Mouse (Mus musculus) neural tube, embryonic 11.5 days (tissue): Measurements from ENCODE around the gene Apoa5. TPM values are rescaled to one million over a fixed set of nuclear protein-coding genes. Genes with fewer than 3 reads are reported as not detected.

ENCODE experiments used
- ATAC-seq: fragments of 200-750 bp; cut with Nextera tagmentation; 2 replicates; pipeline ENCODE4 v1.8.0; 2017; ENCODE audit warnings: moderate number of reproducible peaks, mild to moderate bottlenecking, moderate TSS enrichment, moderate library complexity; ENCODE audit not compliant: insufficient read depth, low FRiP score, low TSS enrichment
- DNase-seq: peaks from one replicate; pipeline ENCODE4 v3.0.0-alpha.2; 2015; ENCODE audit warnings: low spot score
- H3K27ac ChIP-seq: fragments of 300-500 bp; sonication (generic); 2 replicates; pipeline ENCODE4 v1.5.1; 2014; ENCODE audit warnings: low read depth, mild to moderate bottlenecking, low read length
- H3K27me3 ChIP-seq: fragments of 300-500 bp; sonication (generic); 2 replicates; pipeline ENCODE4 v1.6.1; 2014; ENCODE audit warnings: mild to moderate bottlenecking, low read length, mixed read lengths; ENCODE audit not compliant: control insufficient read depth, insufficient read depth
- H3K36me3 ChIP-seq: fragments of 300-500 bp; sonication (generic); 2 replicates; pipeline ENCODE4 v1.6.1; 2014; ENCODE audit warnings: mild to moderate bottlenecking, low read length, moderate library complexity, mixed read lengths; ENCODE audit not compliant: control insufficient read depth, insufficient read depth
- H3K4me1 ChIP-seq: fragments of 300-500 bp; sonication (generic); 2 replicates; pipeline ENCODE4 v1.6.1; 2014; ENCODE audit warnings: low read length, mixed read lengths; ENCODE audit not compliant: control insufficient read depth, insufficient read depth
- H3K4me2 ChIP-seq: fragments of 300-500 bp; sonication (generic); 2 replicates; pipeline ENCODE4 v1.6.1; 2014; ENCODE audit warnings: low read depth, mild to moderate bottlenecking, moderate library complexity
- H3K4me3 ChIP-seq: fragments of 300-500 bp; sonication (generic); 2 replicates; pipeline ENCODE4 v1.5.1; 2014; ENCODE audit warnings: low read depth, low read length
- H3K9ac ChIP-seq: fragments of 300-500 bp; sonication (generic); 2 replicates; pipeline ENCODE4 v1.6.1; 2014; ENCODE audit warnings: mild to moderate bottlenecking, low read length
- H3K9me3 ChIP-seq: fragments of 300-500 bp; sonication (generic); 2 replicates; pipeline ENCODE4 v1.6.1; 2016; ENCODE audit warnings: low read length; ENCODE audit not compliant: control insufficient read depth
- WGBS: fragments of 180-500 bp; shearing (Covaris S2); extraction: QIAGEN DNeasy Blood & Tissue Kit; methylation state at CpG from one replicate; pipeline ENCODE4 v1.1.7; 2014; 5-methylcytosine and 5-hydroxymethylcytosine counted together
- polyA plus RNA-seq: library from polyadenylated mRNA; unstranded; fragments of >200 nt; fragmentation: Nextera tagmentation; extraction: Ambion mirVana; gene quantifications from 2 replicates; pipeline ENCODE4 v1.2.1, GENCODE M21; 2014

Apoa5 gene
- polyA plus RNA-seq, 1 experiment from 2014 or later = not detected

DNA sequence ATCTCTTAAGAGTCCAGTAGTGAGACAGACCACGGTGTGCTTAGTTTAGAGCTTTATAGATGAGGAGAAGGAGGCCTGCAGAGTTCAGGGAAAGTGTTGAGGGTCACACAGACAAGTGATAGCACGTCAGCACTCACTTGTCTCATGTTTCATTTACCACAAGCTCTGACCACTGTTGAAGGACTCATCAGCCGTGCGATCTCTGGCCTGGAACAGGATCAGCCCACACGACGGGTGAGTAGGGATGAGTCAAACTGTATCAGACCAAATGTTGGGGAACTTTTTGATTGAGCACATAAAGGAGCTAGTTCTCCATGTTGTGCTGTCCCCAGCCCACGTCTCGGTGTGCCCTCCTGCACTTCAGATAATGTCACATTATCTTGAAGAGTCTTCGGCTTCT, 6.1 kb downstream of the Apoa5 start:
- Histone ChIP-seq H3K4me1 (no peaks in the 10 kb centered on the region), H3K9me3 (no peaks in the 10 kb centered on the region), H3K4me3 (no peak overlapping the region), H3K36me3 (peaks cover 8% of the 10 kb centered on the region), H3K9ac (no peak overlapping the region), H3K27ac (no peak overlapping the region), H3K27me3 (no peaks in the 10 kb centered on the region), H3K4me2 (no peak overlapping the region)
- ATAC-seq (no peak), DNase-seq (no peak)
- WGBS = 92% methylated on average over 9 of the region's 9 CpGs

DNA sequence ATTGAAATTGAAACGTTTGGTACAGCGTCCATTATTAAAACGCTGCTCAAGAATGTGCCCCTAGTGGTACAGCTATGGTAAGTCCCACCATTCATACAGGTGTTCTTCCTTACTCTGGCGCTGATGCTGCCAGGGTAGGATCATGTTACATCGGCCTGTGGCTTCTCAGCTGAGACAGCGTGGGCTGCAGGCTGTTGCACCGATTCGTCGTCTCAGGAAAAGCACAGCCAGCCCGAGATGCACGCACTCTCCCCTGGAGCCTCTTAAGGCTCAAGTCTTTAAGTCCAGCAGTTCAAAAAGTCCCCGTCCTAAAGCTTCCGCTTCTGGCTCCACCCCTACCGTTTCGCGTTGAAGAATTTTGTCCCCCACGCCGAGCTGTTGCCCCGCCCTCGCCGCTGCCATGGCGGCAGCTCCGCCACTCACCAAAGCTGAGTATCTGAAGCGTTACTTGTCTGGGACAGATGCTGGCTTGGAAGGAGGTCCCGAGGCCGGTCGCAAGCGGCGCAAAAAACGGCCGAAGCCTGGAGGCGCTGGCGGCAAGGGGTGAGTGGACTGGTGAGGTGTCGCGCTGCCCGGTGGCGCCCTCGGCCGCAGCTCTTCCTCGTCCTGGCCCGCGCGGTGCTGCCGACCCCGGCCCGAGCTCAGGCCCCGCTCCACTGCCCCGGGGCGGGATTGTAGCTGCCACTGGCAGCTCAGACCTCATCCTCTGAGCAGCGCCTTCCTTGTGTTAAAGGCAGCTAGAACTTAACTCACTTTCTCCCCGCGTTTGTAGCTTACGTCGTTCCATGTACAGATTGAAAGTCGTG, 14.4 kb downstream of the Apoa5 start, which contains the start of gene Bud13:
TSS of gene Bud13 (plus strand) at position 378 of the 806 bp plus-strand sequence.
- Histone ChIP-seq H3K4me2 (peak within 1 kb of the TSS; percentile 76), H3K9ac (peak within 1 kb of the TSS; percentile 90), H3K4me1 (peaks cover 6% of the 10 kb centered on the region), H3K4me3 (peak within 1 kb of the TSS; percentile 92), H3K9me3 (no peaks in the 10 kb centered on the region), H3K27me3 (no peaks in the 10 kb centered on the region), H3K36me3 (peaks cover 13% of the 10 kb centered on the region), H3K27ac (peak within 1 kb of the TSS; percentile 60; the same call in 1 of the 2 replicates)
- WGBS = under 1% methylated on average over 55 of the region's 55 CpGs
- DNase-seq = peak; percentile 92
- ATAC-seq = peak; percentile 78

DNA sequence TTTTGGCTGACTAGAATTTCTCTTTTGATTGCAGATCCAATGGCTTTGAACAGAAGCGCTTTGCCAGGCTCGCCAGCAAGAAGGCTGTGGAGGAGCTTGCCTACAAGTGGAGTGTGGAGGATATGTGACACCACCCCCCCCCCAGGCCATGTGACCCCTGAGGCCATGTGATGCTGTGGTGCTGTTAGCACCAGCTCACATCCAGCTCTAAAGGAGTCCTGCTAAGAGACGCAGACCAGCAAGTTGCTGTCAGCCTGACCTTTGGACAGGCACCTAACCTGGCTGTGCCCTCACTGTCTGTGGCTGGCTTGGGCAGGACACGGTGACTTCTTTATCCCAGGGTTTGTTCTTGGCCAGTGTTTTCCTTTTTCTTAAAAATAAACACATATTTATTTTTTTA, 29.9 kb downstream of the Apoa5 start:
- H3K9ac ChIP-seq = no peak overlapping the region
- H3K4me1 ChIP-seq = no peaks in the 10 kb centered on the region
- ATAC-seq = no peak
- DNase-seq = no peak
- H3K9me3 ChIP-seq = no peaks in the 10 kb centered on the region
- no peak overlapping the region for H3K4me2 ChIP-seq
- 80% methylated on average over 4 of the region's 4 CpGs for WGBS
- no peak overlapping the region for H3K27ac ChIP-seq
- no peaks in the 10 kb centered on the region for H3K27me3 ChIP-seq
- H3K36me3 ChIP-seq = no peaks in the 10 kb centered on the region; the same call in 1 of the 2 replicates
- H3K4me3 ChIP-seq = no peak overlapping the region

DNA sequence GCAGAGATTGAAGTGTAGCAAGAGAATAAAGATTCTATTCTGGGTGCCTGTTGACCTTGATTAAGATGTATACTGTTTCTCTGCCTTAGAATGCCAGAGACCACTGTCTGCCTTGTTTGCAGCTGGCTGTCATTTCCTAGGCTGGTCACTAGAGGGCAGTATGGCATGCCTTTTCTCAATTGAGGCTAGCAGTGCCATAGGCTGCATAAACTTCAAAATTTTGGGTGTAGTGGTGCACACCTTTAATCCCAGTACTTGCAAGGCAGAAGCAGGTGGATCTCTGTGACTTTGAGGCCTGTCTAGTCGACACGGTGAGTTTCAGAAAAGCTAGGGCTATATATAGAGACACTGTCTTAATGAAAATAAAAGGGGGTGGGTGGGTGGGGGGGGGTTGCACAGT, 33.7 kb downstream of the Apoa5 start:
- no peaks in the 10 kb centered on the region for H3K27me3 ChIP-seq
- no peak overlapping the region for H3K27ac ChIP-seq
- no peaks in the 10 kb centered on the region for H3K9me3 ChIP-seq
- no peak overlapping the region for H3K4me3 ChIP-seq
- DNase-seq = peak; percentile 46
- ATAC-seq = no peak
- H3K9ac ChIP-seq = no peak overlapping the region
- no peak overlapping the region for H3K4me2 ChIP-seq
- no peaks in the 10 kb centered on the region for H3K36me3 ChIP-seq
- no peaks in the 10 kb centered on the region; the same call in 1 of the 2 replicates for H3K4me1 ChIP-seq
- WGBS = 15% methylated on average over 2 of the region's 2 CpGs

DNA sequence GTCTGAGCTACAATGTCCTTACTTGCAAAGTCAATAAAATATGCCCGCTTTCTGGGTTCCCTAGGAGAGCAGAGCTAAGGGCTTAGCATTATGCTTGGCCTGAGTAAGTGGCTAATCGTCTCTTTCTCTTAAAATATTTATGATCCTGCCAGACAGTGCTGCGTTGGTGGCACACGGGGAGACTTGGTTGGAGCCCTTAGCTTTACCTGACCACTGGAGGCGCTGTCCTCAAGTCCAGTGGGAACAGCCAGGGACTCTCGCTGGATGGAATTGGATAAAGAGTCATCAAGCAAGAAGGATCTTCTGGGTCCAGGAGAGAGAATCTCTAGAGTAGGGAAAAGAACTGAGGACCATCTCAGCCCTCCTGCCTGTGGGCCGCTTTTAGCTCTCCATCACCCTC, 40.7 kb downstream of the Apoa5 start:
- DNase-seq (peak; percentile 29), ATAC-seq (no peak)
- no peak overlapping the region for H3K4me3 ChIP-seq
- no peak overlapping the region for H3K4me2 ChIP-seq
- no peaks in the 10 kb centered on the region for H3K27me3 ChIP-seq
- 10% methylated on average over 7 of the region's 7 CpGs for WGBS
- H3K4me1 ChIP-seq = peaks cover 4% of the 10 kb centered on the region; the same call in 1 of the 2 replicates
- H3K27ac ChIP-seq = no peak overlapping the region
- no peaks in the 10 kb centered on the region for H3K9me3 ChIP-seq
- no peaks in the 10 kb centered on the region; the same call in 1 of the 2 replicates for H3K36me3 ChIP-seq
- no peak overlapping the region for H3K9ac ChIP-seq

DNA sequence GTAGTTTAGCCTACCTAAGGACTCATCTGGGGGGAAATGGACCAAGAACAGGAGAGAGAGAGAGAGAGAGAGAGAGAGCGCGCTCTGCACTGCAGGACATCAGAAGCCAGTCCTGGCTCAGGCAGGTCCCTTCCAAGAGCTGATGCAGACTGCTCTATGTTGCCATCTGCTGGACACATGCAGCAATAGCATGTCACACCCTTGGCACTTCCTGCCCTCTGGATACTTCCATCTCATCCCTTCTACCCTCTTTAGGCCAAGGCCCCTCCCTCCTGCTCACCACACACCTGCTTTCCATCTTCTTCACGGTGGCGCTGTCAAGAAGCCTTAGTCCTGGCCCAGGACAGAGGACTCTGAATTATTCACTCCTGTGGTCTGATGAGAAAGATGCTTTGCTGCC, 46.1 kb downstream of the Apoa5 start:
- H3K9ac ChIP-seq = no peak overlapping the region
- no peak overlapping the region for H3K4me2 ChIP-seq
- no peak overlapping the region for H3K27ac ChIP-seq
- peaks cover 16% of the 10 kb centered on the region for H3K4me1 ChIP-seq
- H3K27me3 ChIP-seq = no peaks in the 10 kb centered on the region
- DNase-seq = peak; percentile 74
- 8% methylated on average over 4 of the region's 4 CpGs for WGBS
- H3K4me3 ChIP-seq = no peak overlapping the region
- 0 out of 2 replicates have a peak, but pooled peaks have one; percentile 50 for ATAC-seq
- H3K36me3 ChIP-seq = no peaks in the 10 kb centered on the region
- H3K9me3 ChIP-seq = 0 out of 2 replicates have a peak, but pooled peaks cover 3% of the 10 kb centered on the region

DNA sequence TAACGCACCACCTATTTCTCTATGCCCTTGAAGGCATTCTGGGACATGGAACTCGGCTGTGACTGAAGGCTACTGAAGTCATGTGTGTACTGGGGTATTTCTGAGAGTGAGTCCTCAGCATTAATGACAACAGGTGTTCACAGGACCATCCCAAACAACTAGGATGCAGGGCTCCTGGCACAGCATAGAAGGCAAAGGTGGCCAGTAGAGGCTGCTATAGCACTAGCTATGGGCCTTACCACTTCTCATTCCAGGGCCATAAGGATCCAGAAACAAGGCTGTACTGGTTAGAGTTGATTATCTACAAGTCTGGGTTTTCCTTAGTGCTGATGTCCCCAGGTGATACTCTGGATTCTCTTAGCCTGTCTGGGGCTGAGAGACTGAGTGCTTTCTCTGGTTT, 46.5 kb downstream of the Apoa5 start:
- ATAC-seq (no peak), DNase-seq (no peak)
- Histone ChIP-seq H3K9ac (no peak overlapping the region), H3K4me1 (peaks cover 16% of the 10 kb centered on the region), H3K36me3 (no peaks in the 10 kb centered on the region), H3K27ac (no peak overlapping the region), H3K4me3 (no peak overlapping the region), H3K9me3 (0 out of 2 replicates have a peak, but pooled peaks cover 3% of the 10 kb centered on the region), H3K4me2 (no peak overlapping the region), H3K27me3 (no peaks in the 10 kb centered on the region)
- 49% methylated on average over 2 of the region's 2 CpGs for WGBS

DNA sequence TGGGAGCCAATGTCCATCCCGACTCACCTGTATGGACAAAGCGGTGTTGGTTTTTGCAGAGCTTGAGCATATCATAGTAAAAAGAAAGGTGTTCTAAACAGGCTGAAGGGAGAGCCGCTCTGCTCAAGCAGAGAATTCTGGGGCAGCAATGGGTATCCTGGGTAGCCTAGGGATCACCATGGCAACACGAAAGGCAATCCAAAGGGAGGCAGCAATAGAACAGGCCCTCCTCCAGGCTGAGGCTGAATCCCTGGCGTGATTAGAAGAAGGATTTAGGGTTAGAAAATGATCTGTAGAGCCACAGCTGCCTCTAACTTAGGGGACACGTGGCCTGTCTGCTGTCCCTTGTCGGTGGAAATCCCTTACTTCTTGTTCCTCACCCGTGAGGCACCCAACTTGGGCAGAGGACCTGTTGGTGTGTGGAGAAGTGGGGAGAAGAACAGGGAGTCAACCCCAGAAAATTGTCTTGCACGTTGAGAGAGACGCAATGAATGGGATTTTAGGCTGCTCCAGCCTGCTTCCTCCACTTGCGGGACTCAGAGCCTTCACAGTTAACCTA, 47.5 kb downstream of the Apoa5 start:
- WGBS = 25% methylated on average over 11 of the region's 11 CpGs
- no peaks in the 10 kb centered on the region for H3K36me3 ChIP-seq
- H3K27ac ChIP-seq = no peak overlapping the region
- peaks cover 16% of the 10 kb centered on the region for H3K4me1 ChIP-seq
- no peak overlapping the region for H3K4me3 ChIP-seq
- H3K4me2 ChIP-seq = no peak overlapping the region
- H3K27me3 ChIP-seq = no peaks in the 10 kb centered on the region
- peak; percentile 41; the same call in 1 of the 2 replicates for ATAC-seq
- 0 out of 2 replicates have a peak, but pooled peaks cover 3% of the 10 kb centered on the region for H3K9me3 ChIP-seq
- no peak overlapping the region for H3K9ac ChIP-seq
- no peak for DNase-seq
